Mouse (Mus musculus) ovary, adult 18-20 months (tissue): ENCODE results near the gene Sh2d2a.
"Not testable (repeated sequence)": the region's sequence is repeated elsewhere in the genome, so short reads cannot be mapped to it uniquely, and the experiment has no call there.

Source experiments
- DNase-seq: peaks from one replicate; pipeline ENCODE4 v3.0.0; 2022; ENCODE audit warnings: low spot score, mixed read lengths

Gene Sh2d2a

GRCm38 (mm10) chr3:87855936-87856335 is 9.4 kb downstream of the Sh2d2a start:
- DNase-seq: no peak

- DNase-seq: no peak
Measured at GRCm38 (mm10) chr3:87857666-87858065, 11.1 kb downstream of the Sh2d2a start.

GRCm38 (mm10) chr3:87859813-87860212 is 13.3 kb downstream of the Sh2d2a start:
- DNase-seq: no peak

DNA sequence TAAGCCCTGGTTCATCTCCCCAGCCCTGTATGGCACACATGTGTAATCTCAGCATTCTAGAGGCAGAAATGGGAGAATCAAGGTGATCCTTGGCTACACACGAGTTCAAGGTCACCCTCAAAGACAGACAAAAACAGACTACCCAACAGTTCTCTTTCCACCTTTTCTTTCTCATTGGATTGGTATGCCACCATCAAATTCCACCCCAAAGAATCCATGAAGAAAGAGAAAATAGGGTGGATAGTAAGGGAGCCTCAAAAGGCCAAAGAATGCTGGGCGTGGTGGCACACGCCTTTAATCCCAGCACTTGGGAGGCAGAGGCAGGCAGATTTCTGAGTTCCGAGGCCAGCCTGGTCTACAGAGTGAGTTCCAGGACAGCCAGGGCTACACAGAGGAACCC is 17.6 kb downstream of the Sh2d2a start:
- not testable (repeated sequence) for DNase-seq

DNA sequence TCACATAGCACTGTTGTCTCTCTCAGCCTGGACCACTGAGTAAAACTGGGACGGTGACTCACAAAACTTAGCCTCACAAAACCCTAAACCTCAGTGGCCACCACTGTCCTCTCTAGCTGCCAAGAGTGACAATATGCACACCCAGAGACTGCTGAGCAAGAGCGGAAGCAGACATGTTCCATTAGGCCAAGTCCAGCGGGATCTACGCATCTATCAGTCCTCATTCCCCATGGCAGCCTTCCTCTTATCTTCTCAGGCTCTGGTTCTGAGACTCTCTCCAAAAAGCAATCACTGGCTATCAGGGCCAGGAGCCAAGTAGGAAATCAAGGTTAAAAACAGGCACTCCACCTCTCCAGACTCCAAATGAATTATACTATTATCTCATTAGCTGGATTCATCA is 31.2 kb downstream of the Sh2d2a start:
- no peak for DNase-seq

DNA sequence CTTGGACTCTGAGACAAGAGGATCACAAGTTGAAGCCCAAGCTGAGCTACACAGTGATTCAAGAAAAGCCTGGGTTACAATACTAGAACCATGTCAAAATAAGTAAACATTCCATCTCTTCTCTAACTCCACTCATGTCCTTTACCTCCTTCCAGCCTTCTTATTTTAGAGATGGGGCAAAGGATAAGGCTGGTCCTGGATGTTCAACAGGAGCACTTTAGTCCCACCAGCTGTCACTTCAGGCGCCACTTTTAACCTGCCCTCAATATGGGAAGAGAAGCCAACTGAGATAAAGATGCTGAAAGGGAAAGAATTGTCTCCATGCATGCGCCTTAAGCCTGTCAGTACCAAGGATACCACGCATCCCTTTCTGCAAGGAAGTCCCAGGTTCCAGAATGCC is 37.7 kb downstream of the Sh2d2a start:
- DNase-seq: no peak

DNA sequence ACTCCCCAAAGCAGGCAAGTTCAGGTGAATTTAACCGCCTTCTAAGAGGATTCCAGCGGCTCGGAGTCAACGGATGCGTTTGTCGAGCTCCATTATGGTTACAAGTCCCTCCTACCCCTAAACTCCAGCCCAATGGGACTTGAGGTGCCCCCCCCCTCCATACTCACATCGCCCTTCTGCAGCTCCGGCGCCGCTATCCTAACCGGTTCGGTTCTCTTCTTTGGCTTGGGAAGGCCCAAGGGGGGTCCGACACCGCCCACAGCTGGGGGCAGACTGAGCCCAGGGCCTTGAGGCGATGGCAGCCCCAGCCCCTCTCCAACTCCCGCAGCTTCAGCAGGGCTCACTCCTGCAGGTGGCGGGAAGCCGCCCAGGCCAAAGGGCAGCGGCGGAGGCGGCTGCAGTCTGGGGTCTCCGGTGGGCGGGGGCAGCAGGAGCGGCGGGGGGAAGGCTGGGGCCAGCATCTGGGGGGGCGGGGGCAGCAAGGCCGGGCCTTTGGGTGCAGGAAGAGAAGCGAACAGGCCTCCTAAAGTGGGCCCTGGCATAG is 38.2 kb downstream of the Sh2d2a start:
- DNase-seq: peak; percentile 24

DNA sequence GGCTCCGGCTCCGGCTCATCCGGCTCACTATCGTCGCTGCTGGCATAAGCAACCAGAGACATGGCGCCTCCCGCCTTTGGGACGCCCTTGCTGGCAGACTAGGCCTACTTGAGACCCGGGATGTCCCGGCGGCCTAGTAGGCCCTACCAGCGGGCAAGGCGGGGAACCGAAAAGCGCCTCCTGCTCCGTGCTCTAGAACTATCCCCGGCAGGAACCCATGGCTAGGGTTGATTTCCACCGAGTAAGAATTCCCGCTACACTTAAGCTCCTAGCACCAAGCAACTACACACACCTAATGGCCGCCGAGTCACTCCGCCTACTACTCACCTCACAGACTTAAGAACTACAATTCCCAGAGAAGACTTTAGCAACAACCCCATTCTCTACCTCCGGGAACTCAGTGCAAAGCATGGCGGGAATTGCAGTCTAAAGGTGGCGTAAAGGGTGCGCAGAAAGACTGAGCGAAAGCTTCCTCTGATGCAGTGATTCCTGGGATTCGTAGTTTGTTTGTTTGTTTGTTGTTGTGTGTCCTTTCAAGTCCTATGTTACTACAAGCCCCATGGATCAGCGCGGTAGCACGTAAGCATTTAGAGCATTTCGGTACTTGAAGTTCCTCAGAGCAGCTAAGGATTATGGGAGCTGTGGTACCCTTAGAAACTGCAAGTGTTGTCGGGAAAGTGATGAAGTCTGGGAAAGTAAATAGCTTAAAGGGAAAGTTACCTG is 38.9 kb downstream of the Sh2d2a start, which contains the start of gene Prcc:
TSS of gene Prcc (minus strand) at position 328 of the 723 bp plus-strand sequence.
- peak; percentile 95 for DNase-seq

DNA sequence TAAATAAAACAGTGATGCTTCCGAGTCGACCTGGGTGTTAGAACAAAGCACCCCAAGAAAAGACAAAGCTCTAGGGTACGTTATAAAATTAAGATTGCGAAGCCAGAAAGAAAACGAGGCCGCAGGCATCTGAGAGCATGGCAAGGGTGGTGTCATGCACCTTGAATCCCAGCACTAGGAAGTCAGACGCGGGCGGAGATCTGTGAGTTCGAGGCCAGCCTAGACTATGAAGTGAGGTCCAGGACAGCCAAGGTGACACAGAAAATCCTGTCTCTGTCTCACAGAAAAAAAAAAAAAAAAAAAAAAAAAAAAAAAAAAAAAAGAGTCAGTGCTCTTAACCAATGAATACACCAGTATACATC is 39.4 kb downstream of the Sh2d2a start:
- no peak for DNase-seq

DNA sequence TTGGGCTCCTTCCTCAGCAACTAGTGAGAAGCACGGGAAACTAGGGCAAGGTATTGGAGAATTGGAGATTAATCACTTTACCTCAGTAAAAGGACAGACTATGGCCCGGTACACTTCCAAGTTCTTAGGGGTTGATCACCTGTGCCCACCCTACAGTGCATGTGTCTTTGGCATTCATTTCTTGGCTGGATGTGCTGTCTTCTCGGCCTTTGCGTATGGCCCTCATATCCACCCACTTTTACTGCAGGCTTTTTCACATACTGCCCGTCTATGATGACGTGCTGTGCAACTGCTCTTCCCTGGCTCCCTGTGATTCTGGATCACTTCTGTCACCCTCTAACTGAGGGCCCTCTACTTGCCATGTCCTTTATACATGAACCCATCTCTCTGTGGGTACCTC is 39.9 kb downstream of the Sh2d2a start:
- no peak for DNase-seq

- DNase-seq: not testable (repeated sequence)
Measured at GRCm38 (mm10) chr3:87887400-87887799, 40.8 kb downstream of the Sh2d2a start.

DNA sequence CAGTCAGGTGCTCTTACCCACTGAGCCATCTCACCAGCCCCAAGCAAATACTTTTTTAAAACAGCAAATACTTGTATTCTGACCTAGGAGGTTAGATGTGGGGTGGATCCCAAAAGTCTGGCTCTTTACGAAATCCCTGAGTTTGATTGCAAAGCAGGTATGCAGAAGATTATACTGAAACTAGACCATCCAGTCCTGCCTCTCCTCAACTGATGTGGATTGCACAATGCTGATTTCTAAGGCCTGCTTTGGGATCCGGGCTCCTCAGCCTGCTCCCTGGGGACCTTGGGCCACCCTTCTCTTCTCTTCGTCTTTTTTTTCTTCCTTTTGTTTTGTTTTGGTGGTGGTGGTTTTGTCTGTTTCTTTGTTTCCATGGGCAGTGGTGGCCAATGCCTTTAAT is 44.9 kb downstream of the Sh2d2a start:
- DNase-seq: no peak

GRCm38 (mm10) chr3:87893367-87893905 is 46.9 kb downstream of the Sh2d2a start:
- DNase-seq: no peak

DNA sequence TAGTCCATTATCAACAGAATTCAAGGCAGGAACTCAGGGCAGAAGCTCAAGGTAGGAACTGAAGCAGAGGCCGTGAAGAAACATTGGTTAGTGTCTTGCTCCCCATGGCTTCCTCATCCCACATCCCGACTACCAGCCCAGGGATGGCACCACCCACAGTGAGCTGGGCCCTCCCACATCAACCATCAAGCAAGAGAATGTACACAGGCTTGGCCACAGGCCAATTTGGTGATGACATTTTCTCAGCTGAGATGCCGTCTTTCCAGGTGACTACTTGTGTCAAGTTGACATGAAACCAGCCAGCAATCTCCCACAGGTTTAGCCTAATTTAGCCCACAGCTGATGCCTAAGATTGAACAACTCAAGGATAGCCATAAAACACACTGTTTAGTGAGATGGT is 52.7 kb downstream of the Sh2d2a start:
- no peak for DNase-seq

GRCm38 (mm10) chr3:87899776-87900175 is 53.2 kb downstream of the Sh2d2a start:
- no peak for DNase-seq

DNA sequence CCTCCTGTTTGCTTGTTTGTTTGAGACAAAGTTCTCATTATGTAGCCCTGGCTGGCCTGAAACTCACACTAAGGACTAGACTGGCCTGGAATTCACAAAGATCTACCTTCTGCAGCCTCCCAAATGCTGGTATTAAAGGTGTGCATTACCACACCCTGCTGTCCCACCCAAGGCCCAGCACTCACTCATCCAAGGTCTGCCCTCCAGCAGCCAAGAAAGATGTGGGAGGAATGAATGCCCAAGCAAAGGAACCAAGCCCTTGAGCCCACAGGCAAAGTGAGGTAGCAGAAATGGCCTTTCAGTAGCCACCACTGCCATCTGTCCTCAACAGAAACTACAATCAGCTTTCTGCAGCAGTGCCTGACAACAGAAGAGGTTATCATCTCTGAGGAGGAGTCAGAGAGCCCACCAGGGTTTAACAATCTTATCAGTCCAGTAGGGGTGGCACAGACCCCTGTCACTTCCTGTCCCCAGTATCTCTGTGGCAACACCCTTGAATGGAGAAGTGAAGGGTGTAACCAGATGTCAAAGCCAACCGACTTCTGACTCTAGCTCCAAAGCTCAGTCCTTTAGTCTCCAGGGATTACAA is 54.6 kb downstream of the Sh2d2a start:
- DNase-seq: no peak

- not testable (repeated sequence) for DNase-seq
Measured at GRCm38 (mm10) chr3:87901959-87902358, 55.4 kb downstream of the Sh2d2a start.

DNA sequence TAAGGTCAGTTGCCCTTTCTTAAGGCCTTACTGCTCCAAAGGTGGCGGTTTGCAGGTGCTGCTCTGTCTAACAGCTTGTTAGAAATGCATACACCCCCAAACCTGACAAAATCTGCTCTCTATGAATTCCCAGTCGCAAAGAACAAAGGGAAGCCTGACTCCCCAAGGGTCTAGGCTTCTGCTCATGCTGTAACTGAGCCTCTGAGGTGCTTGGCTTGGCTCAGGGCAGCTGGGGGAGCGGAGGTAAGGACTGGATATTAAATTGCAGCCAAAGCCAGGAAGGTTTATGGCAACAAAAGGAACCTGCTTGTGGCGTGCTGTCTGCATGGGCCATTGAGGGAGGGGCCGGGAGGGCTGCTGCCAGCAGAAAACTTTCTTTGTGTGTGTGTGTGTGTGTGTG is 57.3 kb downstream of the Sh2d2a start:
- no peak for DNase-seq
